Mouse (Mus musculus) limb, embryonic 11.5 days (tissue): ENCODE results near the gene Gstt1. TPM values are rescaled to one million over a fixed set of nuclear protein-coding genes. Genes with fewer than 3 reads are reported as not detected.

Experiments
- ATAC-seq: fragments of 200-750 bp; cut with Nextera tagmentation; 2 replicates; pipeline ENCODE4 v1.8.0; 2017; ENCODE audit warnings: low read depth; ENCODE audit not compliant: insufficient number of reproducible peaks, low FRiP score, low TSS enrichment
- DNase-seq: peaks from one replicate; pipeline ENCODE4 v3.0.0-alpha.2; 2015; ENCODE audit warnings: low spot score
- H3K27ac ChIP-seq: fragments of 300-500 bp; sonication (generic); replicated peaks from 2 replicates; pipeline ENCODE4 v1.5.1; 2014; ENCODE audit warnings: low read depth, mild to moderate bottlenecking, low read length
- H3K27me3 ChIP-seq: fragments of 300-500 bp; sonication (generic); 2 replicates; pipeline ENCODE4 v1.6.1; 2014; ENCODE audit warnings: mild to moderate bottlenecking, low read length, mixed read lengths; ENCODE audit not compliant: control insufficient read depth, insufficient read depth
- H3K36me3 ChIP-seq: fragments of 300-500 bp; sonication (generic); 2 replicates; pipeline ENCODE4 v1.6.1; 2014; ENCODE audit warnings: mild to moderate bottlenecking, low read length, moderate library complexity, mixed read lengths; ENCODE audit not compliant: control insufficient read depth, insufficient read depth
- H3K4me1 ChIP-seq: fragments of 300-500 bp; sonication (generic); 2 replicates; pipeline ENCODE4 v1.6.1; 2014; ENCODE audit warnings: low read length, mixed read lengths; ENCODE audit not compliant: control insufficient read depth, insufficient read depth
- H3K4me2 ChIP-seq: fragments of 300-500 bp; sonication (generic); 2 replicates; pipeline ENCODE4 v1.6.1; 2014; ENCODE audit warnings: low read depth, mild to moderate bottlenecking, moderate library complexity; ENCODE audit not compliant: severe bottlenecking
- H3K4me3 ChIP-seq: fragments of 300-500 bp; sonication (generic); 2 replicates; pipeline ENCODE4 v1.5.1; 2014; ENCODE audit warnings: low read depth, low read length
- H3K9ac ChIP-seq: fragments of 300-500 bp; sonication (generic); 2 replicates; pipeline ENCODE4 v1.6.1; 2014; ENCODE audit warnings: mild to moderate bottlenecking, low read length
- H3K9me3 ChIP-seq: fragments of 300-500 bp; sonication (generic); 2 replicates; pipeline ENCODE4 v1.6.1; 2016; ENCODE audit warnings: low read length; ENCODE audit not compliant: control insufficient read depth
- WGBS: fragments of 180-500 bp; shearing (Covaris S2); extraction: QIAGEN DNeasy Blood & Tissue Kit; methylation state at CpG from one replicate; pipeline ENCODE4 v1.1.7; 2014; 5-methylcytosine and 5-hydroxymethylcytosine counted together
- polyA plus RNA-seq: library from polyadenylated mRNA; unstranded; fragments of >200 nt; fragmentation: Nextera tagmentation; extraction: Ambion mirVana; gene quantifications from 2 replicates; pipeline ENCODE4 v1.2.1, GENCODE M21; 2014

Gene Gstt1
- polyA plus RNA-seq, 1 experiment from 2014 or later = 5.5 TPM

DNA sequence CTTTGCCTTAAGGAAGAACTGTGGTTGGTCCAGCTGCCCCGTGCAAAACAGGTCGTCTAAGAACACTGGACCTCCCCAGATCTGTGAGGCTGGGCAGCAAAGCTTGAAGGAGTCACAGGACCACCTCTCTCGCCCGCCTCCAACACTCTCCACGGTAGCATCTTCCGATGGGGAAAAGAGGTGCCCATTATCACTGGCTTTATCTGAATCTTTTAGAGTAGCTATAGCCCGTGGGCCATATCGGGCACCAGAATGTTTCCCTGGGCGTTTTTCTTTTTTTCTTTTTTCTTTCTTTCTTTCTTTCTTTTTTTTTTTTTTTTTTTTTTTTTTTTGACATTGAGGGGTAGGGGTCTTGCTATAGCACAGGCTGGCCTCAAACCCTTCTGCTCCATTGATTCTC, 36.3 kb upstream of the Gstt1 start:
- Histone ChIP-seq H3K9ac (peak overlapping the region; percentile 57), H3K27me3 (no peaks in the 10 kb centered on the region), H3K9me3 (no peaks in the 10 kb centered on the region), H3K27ac (no peak overlapping the region), H3K4me1 (peaks cover 10% of the 10 kb centered on the region), H3K4me3 (peak overlapping the region; percentile 27), H3K36me3 (no peaks in the 10 kb centered on the region), H3K4me2 (peak overlapping the region; percentile 61)
- WGBS = 10% methylated on average over 9 of the region's 9 CpGs
- DNase-seq = no peak
- no peak for ATAC-seq

DNA sequence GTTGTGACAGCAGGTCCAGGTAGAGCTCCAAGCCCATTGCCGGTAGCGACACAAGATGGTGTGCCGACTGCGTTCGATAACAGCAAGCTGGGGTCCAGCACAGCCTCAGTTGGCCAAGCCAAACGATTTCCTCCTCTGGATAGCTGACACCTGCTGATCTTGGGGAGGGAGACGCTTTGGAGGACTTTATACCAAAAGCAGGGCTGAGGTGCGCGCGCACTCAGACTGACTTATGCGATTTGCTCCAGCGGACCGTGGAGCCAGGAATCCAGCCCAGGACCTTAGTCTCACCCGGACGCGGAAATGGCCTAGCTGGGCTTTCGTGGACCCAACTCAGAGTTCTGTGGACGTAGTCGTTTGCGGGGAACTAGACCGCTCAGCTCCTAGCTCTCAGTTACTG, 35.9 kb upstream of the Gstt1 start:
- no peaks in the 10 kb centered on the region for H3K9me3 ChIP-seq
- H3K9ac ChIP-seq = peak overlapping the region; percentile 57
- no peaks in the 10 kb centered on the region for H3K27me3 ChIP-seq
- H3K4me1 ChIP-seq = peaks cover 10% of the 10 kb centered on the region
- 3% methylated on average over 21 of the region's 21 CpGs for WGBS
- H3K36me3 ChIP-seq = no peaks in the 10 kb centered on the region
- DNase-seq (peak; percentile 81), ATAC-seq (no peak)
- H3K27ac ChIP-seq = no peak overlapping the region
- H3K4me3 ChIP-seq = peak overlapping the region; percentile 27
- peak overlapping the region; percentile 61 for H3K4me2 ChIP-seq

DNA sequence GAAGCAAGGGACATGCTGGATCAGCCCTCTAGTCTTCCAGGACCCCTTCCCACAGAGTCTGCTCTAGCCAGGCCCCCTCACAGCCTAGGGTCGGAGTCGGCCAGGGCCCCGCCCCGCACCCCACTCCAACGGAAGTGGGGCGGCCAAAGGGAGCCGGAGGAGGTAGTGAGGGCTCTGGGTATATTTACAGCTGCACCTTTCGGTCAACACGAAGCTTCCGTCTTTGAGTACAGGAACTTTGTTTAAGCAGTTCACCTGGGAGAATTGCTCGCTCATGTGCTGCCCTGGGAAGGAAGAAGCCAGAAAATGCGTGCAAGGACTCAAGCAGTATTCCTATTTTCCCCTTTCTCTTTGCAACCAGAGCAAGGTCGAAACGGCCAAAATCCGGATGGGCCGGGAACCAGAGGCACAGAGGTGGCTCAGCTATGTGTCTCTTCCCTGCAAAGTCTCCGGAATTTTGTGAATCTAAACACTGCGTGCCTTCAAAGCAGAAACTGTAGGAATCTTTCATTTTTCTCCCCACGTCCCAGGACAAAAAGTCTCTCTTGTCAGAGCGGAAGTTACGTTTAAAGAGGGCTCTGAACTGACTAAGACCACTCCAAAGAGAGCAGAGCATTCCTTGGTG, 35.2 kb upstream of the Gstt1 start:
- peak; percentile 41 for DNase-seq
- H3K27me3 ChIP-seq = no peaks in the 10 kb centered on the region

DNA sequence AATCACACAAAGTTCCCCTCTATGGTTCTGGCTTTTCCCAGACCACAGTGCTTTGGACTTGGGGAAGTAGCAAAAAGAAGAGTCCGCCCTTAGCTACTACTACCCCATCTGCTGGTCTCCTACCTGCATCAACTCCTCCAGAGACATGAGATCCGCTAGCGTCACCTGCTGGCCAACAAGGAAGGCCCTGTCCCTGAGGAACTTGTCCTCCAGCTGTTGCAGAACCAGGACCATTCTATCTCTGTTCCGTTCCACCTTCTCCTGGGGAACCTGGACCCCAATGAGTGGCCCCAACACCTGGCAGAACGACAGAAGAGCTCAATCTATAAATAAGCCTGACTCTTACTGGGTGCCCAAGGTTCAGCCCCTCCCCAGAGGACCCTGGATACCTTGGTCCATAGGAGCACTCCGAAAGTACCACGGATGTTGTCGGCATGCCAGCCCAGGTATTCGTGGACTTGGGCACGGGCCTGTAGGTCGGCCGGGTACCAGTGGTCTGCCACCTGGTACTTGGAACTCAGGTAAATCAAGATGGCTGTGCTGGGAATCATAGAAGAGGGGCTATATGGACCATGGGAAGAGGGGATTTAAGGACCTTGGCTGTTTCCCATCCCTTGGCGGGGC, 34.0 kb upstream of the Gstt1 start:
- no peak overlapping the region for H3K27ac ChIP-seq
- no peaks in the 10 kb centered on the region for H3K9me3 ChIP-seq
- no peak overlapping the region for H3K4me3 ChIP-seq
- no peaks in the 10 kb centered on the region for H3K27me3 ChIP-seq
- DNase-seq = peak; percentile 60
- WGBS = 65% methylated on average over 13 of the region's 13 CpGs
- H3K9ac ChIP-seq = no peak overlapping the region
- ATAC-seq = no peak
- 0 out of 2 replicates have a peak, but pooled peaks cover 4% of the 10 kb centered on the region for H3K4me1 ChIP-seq
- no peak overlapping the region for H3K4me2 ChIP-seq
- no peaks in the 10 kb centered on the region for H3K36me3 ChIP-seq

More for the DNA sequence above, 35.2 kb upstream of the Gstt1 start:
- 0 out of 2 replicates have a peak overlapping the region, but pooled peaks have one; percentile 32 for H3K9ac ChIP-seq
- H3K36me3 ChIP-seq = no peaks in the 10 kb centered on the region
- no peak overlapping the region for H3K27ac ChIP-seq
- H3K4me1 ChIP-seq = peaks cover 10% of the 10 kb centered on the region
- H3K4me3 ChIP-seq = peak overlapping the region; percentile 27
- no peaks in the 10 kb centered on the region for H3K9me3 ChIP-seq
- H3K4me2 ChIP-seq = peak overlapping the region; percentile 61
- 14% methylated on average over 21 of the region's 21 CpGs for whole genome bisulfite sequencing
- no peak for ATAC-seq

DNA sequence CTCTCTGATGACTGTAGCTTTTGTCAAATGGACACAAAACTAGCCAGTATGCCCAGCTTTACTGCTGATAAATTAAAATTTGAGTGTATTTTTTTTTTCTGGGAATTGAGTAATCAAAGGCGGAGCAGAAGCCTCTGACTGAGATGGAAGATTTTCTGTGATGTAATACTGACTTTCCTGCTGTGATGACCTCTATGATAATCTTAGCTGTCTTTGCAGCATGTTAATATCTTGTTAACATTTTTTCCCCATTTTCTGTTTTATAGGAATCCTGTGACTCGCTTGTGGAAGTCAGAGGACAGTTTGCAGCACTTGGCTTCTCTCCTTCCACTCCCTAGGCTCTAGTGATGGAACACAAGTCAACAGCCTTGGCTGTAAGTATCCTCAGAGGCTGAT, 31.9 kb upstream of the Gstt1 start:
- DNase-seq (no peak), ATAC-seq (no peak)
- no peaks in the 10 kb centered on the region for H3K9me3 ChIP-seq
- H3K4me2 ChIP-seq = no peak overlapping the region
- no peak overlapping the region for H3K27ac ChIP-seq
- no peaks in the 10 kb centered on the region for H3K36me3 ChIP-seq
- H3K4me3 ChIP-seq = no peak overlapping the region
- 0 out of 2 replicates have a peak, but pooled peaks cover 2% of the 10 kb centered on the region for H3K4me1 ChIP-seq
- no peak overlapping the region for H3K9ac ChIP-seq
- H3K27me3 ChIP-seq = no peaks in the 10 kb centered on the region
- 85% methylated on average over 2 of the region's 2 CpGs for WGBS

DNA sequence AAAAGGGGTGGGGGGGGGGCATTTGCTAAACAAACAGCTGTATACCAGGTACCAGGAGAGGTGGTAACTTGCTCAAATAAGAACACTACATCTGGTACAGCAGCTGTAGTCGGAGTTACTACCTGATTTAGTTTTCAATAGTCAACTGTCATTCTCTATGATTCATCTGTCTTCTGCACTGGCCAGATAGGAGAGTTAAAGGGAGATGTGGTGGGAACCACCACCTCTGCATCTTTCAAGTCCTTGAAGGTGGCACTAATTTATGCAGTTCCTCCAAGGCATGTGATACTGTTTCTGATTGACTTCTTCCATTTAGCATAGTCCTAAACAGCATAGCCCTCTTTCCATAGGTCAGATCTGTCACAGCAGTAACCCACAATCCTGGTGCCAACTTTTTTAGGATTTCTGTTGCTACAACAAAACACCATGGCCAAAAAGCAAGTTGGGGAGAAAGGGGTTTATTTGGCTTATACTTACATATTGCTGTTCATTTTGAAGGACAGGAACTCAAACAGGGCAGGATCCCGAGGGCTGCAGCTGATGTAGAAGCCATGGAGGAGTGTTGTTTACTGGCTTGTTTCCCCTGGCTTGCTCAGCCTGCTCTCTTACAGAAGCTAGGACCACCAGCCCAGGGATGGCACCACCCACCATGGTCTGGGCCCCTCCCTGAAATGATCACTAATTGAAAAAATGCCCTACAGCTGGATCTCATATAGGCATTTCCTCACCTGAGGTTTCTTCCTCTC, 31.3 kb upstream of the Gstt1 start:
- WGBS = 83% methylated on average over 2 of the region's 2 CpGs

DNA sequence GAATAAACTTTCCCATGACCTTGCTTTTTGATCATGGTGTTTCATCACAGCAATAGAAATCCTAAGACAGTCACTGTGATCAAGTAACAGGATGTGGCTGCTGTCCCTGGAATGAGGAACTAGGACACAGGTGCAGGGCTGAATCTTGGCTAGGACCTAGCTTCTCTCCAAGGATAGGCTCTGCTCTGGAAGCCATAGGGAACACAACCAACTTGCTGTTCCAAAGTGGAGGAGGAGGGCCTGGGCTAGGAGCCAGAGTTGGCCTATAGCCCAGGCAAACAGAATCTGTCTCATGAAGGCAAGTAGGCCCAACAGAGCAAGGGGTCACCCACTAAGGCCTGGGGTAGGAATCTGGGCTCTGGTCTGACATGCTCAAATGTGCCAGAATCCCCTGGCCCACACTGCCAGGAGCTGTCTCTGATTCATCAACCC, 30.1 kb upstream of the Gstt1 start:
- H3K4me2 ChIP-seq = no peak overlapping the region
- no peak for DNase-seq
- no peak overlapping the region for H3K9ac ChIP-seq
- no peak overlapping the region for H3K27ac ChIP-seq
- no peak for ATAC-seq
- H3K36me3 ChIP-seq = no peaks in the 10 kb centered on the region
- no peak overlapping the region for H3K4me3 ChIP-seq
- no peaks in the 10 kb centered on the region for H3K9me3 ChIP-seq
- no peaks in the 10 kb centered on the region for H3K27me3 ChIP-seq
- no peaks in the 10 kb centered on the region for H3K4me1 ChIP-seq

More for the DNA sequence above, 31.3 kb upstream of the Gstt1 start:
- H3K9ac ChIP-seq = no peak overlapping the region
- ATAC-seq (no peak), DNase-seq (no peak)
- H3K4me2 ChIP-seq = no peak overlapping the region
- no peaks in the 10 kb centered on the region for H3K27me3 ChIP-seq
- no peak overlapping the region for H3K4me3 ChIP-seq
- H3K4me1 ChIP-seq = no peaks in the 10 kb centered on the region
- no peak overlapping the region for H3K27ac ChIP-seq
- H3K9me3 ChIP-seq = no peaks in the 10 kb centered on the region
- no peaks in the 10 kb centered on the region for H3K36me3 ChIP-seq

DNA sequence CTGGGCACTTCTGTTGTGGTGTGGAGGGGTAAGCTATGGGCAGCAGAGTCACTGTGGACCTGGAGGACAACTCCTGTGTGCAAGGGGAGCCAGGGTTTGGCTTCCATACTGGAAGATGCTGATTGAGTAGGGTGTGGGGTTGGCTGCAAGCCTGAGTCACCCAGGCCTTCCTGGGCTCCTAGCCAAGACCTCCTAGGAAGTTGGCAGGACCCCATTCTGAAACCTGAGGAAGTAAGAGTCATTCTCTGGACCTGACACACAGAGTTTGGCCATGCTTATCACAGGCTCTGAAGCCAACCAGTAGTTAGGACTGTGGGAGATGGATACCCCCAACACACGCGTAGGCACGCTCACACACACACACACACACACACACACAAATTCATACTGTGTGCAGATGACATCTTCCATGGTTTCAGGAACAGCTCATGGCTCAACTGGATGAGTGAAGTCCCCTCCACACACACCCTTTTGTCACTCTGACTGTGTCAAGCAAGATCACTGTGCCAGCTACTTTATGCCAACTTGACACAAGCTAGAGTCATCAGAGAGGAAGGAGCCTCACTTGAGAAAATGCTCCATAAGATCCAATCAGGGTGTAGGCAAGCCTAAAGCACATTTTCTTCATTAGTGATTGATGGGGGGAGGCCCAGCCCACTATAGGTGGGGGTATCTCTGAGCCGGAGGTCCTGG, 29.4 kb upstream of the Gstt1 start:
- no peaks in the 10 kb centered on the region for H3K27me3 ChIP-seq
- no peak overlapping the region for H3K4me2 ChIP-seq
- H3K9me3 ChIP-seq = no peaks in the 10 kb centered on the region
- no peak overlapping the region for H3K4me3 ChIP-seq
- DNase-seq = no peak
- no peaks in the 10 kb centered on the region for H3K36me3 ChIP-seq
- H3K27ac ChIP-seq = no peak overlapping the region
- ATAC-seq = no peak
- no peak overlapping the region for H3K9ac ChIP-seq
- no peaks in the 10 kb centered on the region for H3K4me1 ChIP-seq
- WGBS = 91% methylated on average over 4 of the region's 4 CpGs
